Mouse (Mus musculus): Measurements from ENCODE around the gene 1700016H13Rik. TPM values are rescaled to one million over a fixed set of nuclear protein-coding genes. Genes with fewer than 3 reads are reported as not detected.

Gene 1700016H13Rik
- total RNA-seq, 2 experiments from 2014 or later: not detected

DNA sequence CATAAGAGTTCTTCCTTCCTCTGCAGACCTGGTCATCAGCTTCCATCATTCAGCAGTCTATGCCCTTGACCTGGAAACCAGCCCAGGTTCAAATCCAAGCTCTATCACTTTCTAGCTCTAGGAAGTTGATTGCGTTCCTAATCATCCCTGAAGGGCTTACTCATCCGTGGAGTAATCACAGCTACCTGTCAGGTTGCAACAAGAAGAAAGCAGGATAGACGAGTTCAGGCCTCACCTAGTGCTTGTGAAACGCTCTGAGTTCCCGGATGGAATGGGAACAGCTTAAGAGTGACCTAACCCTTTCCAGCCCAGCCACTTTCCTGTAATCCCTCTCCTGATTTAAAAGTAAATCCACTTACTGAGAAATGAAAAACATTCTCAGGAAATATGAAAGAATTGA, 45.7 kb downstream of the 1700016H13Rik start:
- DNase-seq (ENCODE audit: low spot score in 2 of 2): no peak

DNA sequence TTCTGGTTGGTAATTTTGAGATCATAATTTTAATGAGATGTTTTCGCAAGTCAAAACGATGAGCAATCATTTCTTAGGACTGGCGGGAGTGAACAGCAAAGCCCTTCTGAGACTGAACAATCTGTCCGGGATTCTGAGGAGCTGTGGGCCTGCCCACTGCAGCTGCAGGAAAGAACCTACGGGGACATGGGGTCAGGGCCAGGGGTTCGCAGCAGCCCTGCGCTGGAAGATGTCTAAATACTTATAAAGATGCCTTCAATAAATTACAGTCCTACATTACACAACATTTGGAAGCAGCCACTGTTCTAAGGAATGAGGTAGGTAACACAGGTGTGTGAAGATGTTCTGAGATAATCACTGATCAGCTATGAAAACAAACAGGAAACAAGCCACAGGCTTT, 50.1 kb downstream of the 1700016H13Rik start:
- DNase-seq (ENCODE audit: low spot score in 2 of 2): no peak

DNA sequence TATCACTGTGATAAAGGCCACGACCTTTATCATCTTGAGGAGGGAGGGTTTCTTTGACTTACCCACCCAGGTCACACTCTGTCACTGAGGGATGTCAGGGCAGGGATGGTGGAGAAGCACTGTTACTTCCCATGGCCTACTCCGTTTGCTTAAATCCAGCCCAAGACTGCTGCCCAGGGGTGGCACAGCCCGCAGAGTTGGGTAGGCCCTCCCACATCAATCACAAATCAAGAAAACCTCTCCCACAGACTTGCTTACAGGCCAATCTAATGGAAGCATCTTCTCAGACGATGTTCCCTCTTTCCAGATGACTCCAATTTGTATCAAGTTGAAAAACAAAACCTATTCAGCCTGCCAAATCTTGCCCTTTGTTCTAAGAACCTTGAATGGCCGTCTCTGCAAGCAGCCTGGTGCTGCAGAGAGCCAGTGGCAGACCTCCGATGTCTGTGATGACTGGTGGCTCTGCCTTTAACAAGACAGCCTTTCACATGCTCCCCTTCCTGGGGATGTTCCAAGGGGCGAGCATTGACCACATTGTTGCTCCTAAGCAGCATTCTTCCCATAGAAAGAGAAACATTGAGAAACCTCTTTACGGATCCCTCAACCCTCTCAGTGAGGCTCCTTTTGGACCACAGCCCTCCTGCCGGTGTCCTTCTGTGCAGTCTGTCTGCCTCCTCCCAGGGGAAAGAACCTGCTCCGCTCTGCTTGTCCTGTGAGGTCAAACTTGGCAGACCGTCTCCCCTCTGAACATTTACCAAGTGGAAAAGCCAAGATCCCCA, 52.5 kb downstream of the 1700016H13Rik start:
- DNase-seq (ENCODE audit: low spot score in 2 of 2): no peak

DNA sequence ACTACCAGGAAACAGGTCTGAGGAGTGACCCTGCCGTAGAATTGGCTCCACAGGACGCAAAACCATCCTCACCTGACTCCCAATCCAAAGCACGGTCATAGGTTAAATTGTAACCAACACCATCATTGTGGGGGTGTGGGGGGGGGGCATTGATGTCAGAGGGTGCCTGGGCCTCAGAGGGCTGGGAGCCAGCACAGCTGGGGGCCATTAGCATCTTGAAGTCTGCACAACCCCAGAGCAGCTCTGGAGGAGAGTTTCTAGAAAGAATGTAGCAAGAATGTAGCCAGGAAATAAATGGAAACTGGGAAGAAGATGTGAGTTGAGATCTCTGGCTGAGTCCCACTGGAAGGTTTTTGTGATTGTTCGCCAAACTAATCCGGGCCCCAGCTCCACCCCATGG, 56.9 kb downstream of the 1700016H13Rik start:
- no peak for DNase-seq (ENCODE audit: low spot score in 2 of 2)

DNA sequence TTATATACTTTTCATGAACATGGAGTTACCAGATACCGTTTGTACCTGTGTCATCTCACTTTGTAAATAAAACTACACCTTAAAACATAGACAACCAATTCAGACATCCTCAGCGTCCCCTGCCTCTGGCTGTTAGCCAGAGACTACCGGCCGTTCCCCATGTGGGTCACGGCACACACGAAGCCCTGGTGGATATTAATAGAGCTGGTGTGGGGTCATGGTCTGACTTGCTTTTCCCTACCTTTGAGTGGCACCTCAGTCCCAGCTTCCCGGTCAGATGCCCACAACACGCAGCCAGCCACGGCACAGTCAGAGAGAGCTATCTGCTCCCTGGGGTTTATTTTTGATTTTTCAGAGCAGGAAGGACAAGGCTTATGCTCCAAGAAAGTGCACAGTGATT, 57.5 kb downstream of the 1700016H13Rik start:
- DNase-seq (ENCODE audit: low spot score in 2 of 2): no peak

Other genes with a start within 250 kb of the 1700016H13Rik start
- 10 to 100 TPM; 20.9 to 36.1 TPM for gene Ptpn13, start 230.8 kb downstream of the 1700016H13Rik start, total RNA-seq (2021)
- gene Slc10a6, start 26.6 kb downstream of the 1700016H13Rik start, total RNA-seq (2021): 1 to 10 TPM; 3.1 to 3.4 TPM
- 10 to 100 TPM; 40.3 to 43.8 TPM for gene Aff1, start 36.4 kb upstream of the 1700016H13Rik start, total RNA-seq (2021)